Mouse (Mus musculus) heart, postnatal 10 days (tissue): Measurements from ENCODE around the gene Tmem208. TPM values are rescaled to one million over a fixed set of nuclear protein-coding genes. Genes with fewer than 3 reads are reported as not detected.

Experiments
- microRNA-seq, 2 experiments: library from miRNA; unstranded; fragments of <30 nt; microRNA quantifications; one replicate each; pipeline ENCODE4 v1.2.0; 2022
- total RNA-seq, 2 experiments: library from RNA; stranded (reverse); gene quantifications; 2 replicates each; pipeline ENCODE4 v1.2.3; 2021

Gene Tmem208
- total RNA-seq, 2 experiments from 2014 or later, result 30.7 to 31.5 TPM

Small RNAs within 50 kb of the gene (microRNA-seq; reads per million reads assigned to microRNA genes)
- gene Gm27320, result 0 reads per million in 2 experiments
- gene Mir328, result 1,099 to 1,775 reads per million in 2 experiments

Other genes starting within 250 kb of the Tmem208 start
- gene Ces3b, start 242.6 kb upstream of the Tmem208 start, total RNA-seq, result under 1 TPM in 1 of 2 experiments, not detected in 1; 0.10 TPM
- gene Ces4a, start 194.6 kb upstream of the Tmem208 start, total RNA-seq, result not detected
- gene Cbfb, start 155.7 kb upstream of the Tmem208 start, total RNA-seq, result 10 to 100 TPM; 32.4 to 37.0 TPM
- gene D230025D16Rik, start 101.2 kb upstream of the Tmem208 start, total RNA-seq, result 10 to 100 TPM; 18.2 to 19.5 TPM
- 1 to 10 TPM; 8.9 to 9.5 TPM for gene B3gnt9, start 71.2 kb upstream of the Tmem208 start, total RNA-seq
- 1 to 10 TPM; 9.1 to 9.7 TPM for gene Tradd, start 61.7 kb upstream of the Tmem208 start, total RNA-seq
- 1 to 10 TPM; 2.8 to 4.1 TPM for gene Fbxl8, start 61.7 kb upstream of the Tmem208 start, total RNA-seq
- gene Hsf4, start 56.6 kb upstream of the Tmem208 start, total RNA-seq, result under 1 TPM; 0.84 to 0.94 TPM
- 10 to 100 TPM; 14.7 to 16.2 TPM for gene Nol3, start 50.2 kb upstream of the Tmem208 start, total RNA-seq
- gene 4931428F04Rik, start 36.5 kb upstream of the Tmem208 start, total RNA-seq, result 1 to 10 TPM; 2.8 to 6.3 TPM
- gene Exoc3l, start 30.3 kb upstream of the Tmem208 start, total RNA-seq, result 10 to 100 TPM; 11.6 to 13.6 TPM
- gene E2f4, start 28.7 kb upstream of the Tmem208 start, total RNA-seq, result 10 to 100 TPM; 25.6 to 29.0 TPM
- gene Elmo3, start 20.8 kb upstream of the Tmem208 start, total RNA-seq, result 1 to 10 TPM; 1.1 to 1.5 TPM
- 1 to 10 TPM; 2.0 to 2.5 TPM for gene Lrrc29, start 76 bp upstream of the Tmem208 start, total RNA-seq
- 10 to 100 TPM; 10.9 to 11.7 TPM for gene Fhod1, start 21.6 kb downstream of the Tmem208 start, total RNA-seq
- 1 to 10 TPM; 1.7 TPM for gene Slc9a5, start 22.5 kb downstream of the Tmem208 start, total RNA-seq
- under 1 TPM in 1 of 2 experiments, not detected in 1; 0.12 TPM for gene Plekhg4, start 46.9 kb downstream of the Tmem208 start, total RNA-seq
- gene Kctd19, start 87.1 kb downstream of the Tmem208 start, total RNA-seq, result under 1 TPM in 1 of 2 experiments, not detected in 1; 0.12 TPM
- gene Lrrc36, start 87.2 kb downstream of the Tmem208 start, total RNA-seq, result 1 to 10 TPM in 1 of 2 experiments, under 1 TPM in 1; 0.77 to 1.2 TPM
- 10 to 100 TPM; 55.8 to 56.1 TPM for gene Tppp3, start 145.2 kb downstream of the Tmem208 start, total RNA-seq
- gene Zdhhc1, start 170.5 kb downstream of the Tmem208 start, total RNA-seq, result 10 to 100 TPM; 14.8 to 16.8 TPM
- 1 to 10 TPM in 1 of 2 experiments, under 1 TPM in 1; 0.60 to 2.1 TPM for gene Hsd11b2, start 192.4 kb downstream of the Tmem208 start, total RNA-seq
- 10 to 100 TPM; 60.1 to 64.0 TPM for gene Atp6v0d1, start 239.7 kb downstream of the Tmem208 start, total RNA-seq